Mouse (Mus musculus) ES-E14 (cell line): ENCODE results near the gene Psmb8. TPM values are rescaled to one million over a fixed set of nuclear protein-coding genes. Genes with fewer than 3 reads are reported as not detected.
"Not testable (repeated sequence)": the region's sequence is repeated elsewhere in the genome, so short reads cannot be mapped to it uniquely, and the experiment has no call there.

Source experiments
- DNase-seq: peaks from one replicate; pipeline ENCODE4 v3.0.0-alpha.2; 2013; ENCODE audit warnings: low read depth, low spot score
- H3K27ac ChIP-seq: 2 replicates; pipeline ENCODE4 v1.5.1; 2012; ENCODE audit warnings: low read depth, mild to moderate bottlenecking, low read length, moderate library complexity, mixed read lengths; ENCODE audit not compliant: poor library complexity, insufficient read depth, severe bottlenecking
- H3K36me3 ChIP-seq: 2 replicates; pipeline ENCODE4 v1.6.1; 2012; ENCODE audit warnings: mild to moderate bottlenecking, low read length, moderate library complexity, mixed read lengths; ENCODE audit not compliant: control insufficient read depth, poor library complexity, insufficient read depth, severe bottlenecking
- H3K4me1 ChIP-seq, 2 experiments: fragments of 150-350 bp in 1 of 2; sonication (generic) in 1 of 2; 2 replicates each; pipeline ENCODE4 v1.6.1; 2012; ENCODE audit warnings: low read length in 2 of 2, mild to moderate bottlenecking in 1 of 2, mixed read lengths in 1 of 2; ENCODE audit not compliant: control insufficient read depth in 2 of 2, insufficient read depth in 2 of 2, poor library complexity in 1 of 2
- H3K4me3 ChIP-seq, 2 experiments: fragments of 150-350 bp in 1 of 2; sonication (generic) in 1 of 2; 2 replicates each; pipeline ENCODE4 v1.5.1; 2012; ENCODE audit warnings: low read length in 2 of 2, low read depth in 1 of 2, mild to moderate bottlenecking in 1 of 2, mixed read lengths in 1 of 2; ENCODE audit not compliant: insufficient read depth in 1 of 2, poor library complexity in 1 of 2, severe bottlenecking in 1 of 2
- H3K9ac ChIP-seq: 2 replicates; pipeline ENCODE4 v1.6.1; 2012; ENCODE audit warnings: low read depth, mild to moderate bottlenecking, low read length, mixed read lengths; ENCODE audit not compliant: poor library complexity, insufficient read depth, severe bottlenecking
- H3K9me3 ChIP-seq: fragments of 150-350 bp; sonication (generic); 2 replicates; pipeline ENCODE4 v1.6.1; 2012; ENCODE audit warnings: low read depth, mild to moderate bottlenecking, low read length; ENCODE audit not compliant: control insufficient read depth, insufficient read depth
- CHD2 ChIP-seq: IDR thresholded peaks from 2 replicates; pipeline ENCODE4 v1.6.1; 2014; ENCODE audit warnings: mild to moderate bottlenecking, low read depth, low read length, inconsistent platforms
- HCFC1 ChIP-seq: IDR thresholded peaks from 2 replicates; pipeline ENCODE4 v1.6.1; 2012; ENCODE audit warnings: low read length, inconsistent platforms, borderline replicate concordance; ENCODE audit not compliant: insufficient read depth
- MAFK ChIP-seq: IDR thresholded peaks from 2 replicates; pipeline ENCODE4 v1.6.1; 2014; ENCODE audit warnings: mild to moderate bottlenecking, low read depth, low read length, inconsistent platforms; ENCODE audit not compliant: insufficient read depth
- ZC3H11A ChIP-seq: IDR thresholded peaks from 2 replicates; pipeline ENCODE4 v1.6.1; 2012; ENCODE audit warnings: low read depth, mild to moderate bottlenecking, inconsistent platforms, low read length, borderline replicate concordance
- ZNF384 ChIP-seq: IDR thresholded peaks from 2 replicates; pipeline ENCODE4 v1.6.1; 2012; ENCODE audit warnings: low read depth, low read length, inconsistent platforms
- in situ Hi-C, 2 experiments: fragments of 600-800 bp; cut with MboI; formaldehyde crosslinking; loops; one replicate each; pipeline ENCODE4 v1.15.1; 2025; ENCODE audit warnings: low sequenced_read_pairs in 2 of 2, inconsistent platforms in 1 of 2; ENCODE audit not compliant: unreplicated experiment in 2 of 2
- total RNA-seq: library from RNA; depleted of rRNA; stranded (reverse); fragments of 300-350 nt; gene quantifications from 2 replicates; pipeline ENCODE4 v1.2.3, GENCODE M21; 2012

Psmb8 gene
- total RNA-seq, 1 experiment, result 7.4 TPM

- DNase-seq, result no peak
- Histone ChIP-seq H3K27ac (no peak overlapping the region), H3K4me1 (no peaks in the 10 kb centered on the region), H3K9ac (no peak overlapping the region), H3K36me3 (no peaks in the 10 kb centered on the region; the same call in none of the 2 replicates), H3K4me3 (no peak overlapping the region), H3K9me3 (peaks cover 4% of the 10 kb centered on the region; the same call in 1 of the 2 replicates)
- TF ChIP-seq HCFC1 (no peak), CHD2 (no peak)
- in situ Hi-C loops, result no loop called here
Observed at GRCm38 (mm10) chr17:34217216-34217928, 19.9 kb downstream of the Psmb8 start.

- no peak for DNase-seq
- in situ Hi-C loops, result no loop called here
- Histone ChIP-seq H3K4me1 (no peaks in the 10 kb centered on the region), H3K27ac (no peak overlapping the region), H3K9ac (no peak overlapping the region), H3K4me3 (no peak overlapping the region), H3K9me3 (peaks cover 4% of the 10 kb centered on the region; the same call in 1 of the 2 replicates), H3K36me3 (no peaks in the 10 kb centered on the region; the same call in none of the 2 replicates)
- TF ChIP-seq ZNF384 (no peak), HCFC1 (no peak), MAFK (no peak), ZC3H11A (no peak), CHD2 (no peak)
Observed at GRCm38 (mm10) chr17:34217986-34218385, 20.5 kb downstream of the Psmb8 start.

GRCm38 (mm10) chr17:34218675-34219074 lies 21.2 kb downstream of the Psmb8 start:
- Histone ChIP-seq H3K27ac (no peak overlapping the region), H3K9me3 (peaks cover 4% of the 10 kb centered on the region; the same call in 1 of the 2 replicates), H3K4me3 (no peak overlapping the region), H3K4me1 (no peaks in the 10 kb centered on the region), H3K36me3 (no peaks in the 10 kb centered on the region; the same call in none of the 2 replicates), H3K9ac (no peak overlapping the region)
- in situ Hi-C loops, result no loop called here
- TF ChIP-seq ZC3H11A (no peak), ZNF384 (no peak), HCFC1 (no peak), CHD2 (no peak), MAFK (no peak)
- DNase-seq, result no peak

DNA sequence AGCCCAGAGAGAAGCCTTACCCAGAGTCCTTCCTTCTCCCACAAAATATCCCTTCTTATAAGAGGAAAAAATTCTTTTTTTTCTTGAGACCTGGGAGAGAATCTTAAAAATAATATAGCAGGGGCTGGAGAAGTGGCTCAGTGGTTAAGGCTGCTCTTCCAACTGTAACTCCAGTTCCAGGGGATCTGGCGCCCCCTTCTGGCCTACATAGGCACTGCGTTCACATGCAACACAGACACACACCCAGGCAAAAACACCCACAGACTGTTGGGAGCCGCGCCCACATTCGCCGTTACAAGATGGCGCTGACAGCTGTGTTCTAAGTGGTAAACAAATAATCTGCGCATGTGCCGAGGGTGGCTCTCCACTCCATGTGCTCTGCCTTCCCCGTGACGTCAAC lies 21.6 kb downstream of the Psmb8 start:
- H3K36me3 ChIP-seq, H3K27ac ChIP-seq, in situ Hi-C loops, H3K9ac ChIP-seq, DNase-seq, H3K4me3 ChIP-seq, H3K4me1 ChIP-seq, H3K9me3 ChIP-seq: not testable (repeated sequence)

GRCm38 (mm10) chr17:34219801-34220200 lies 22.3 kb downstream of the Psmb8 start:
- H3K36me3 ChIP-seq, H3K9me3 ChIP-seq, H3K4me1 ChIP-seq, H3K9ac ChIP-seq, H3K4me3 ChIP-seq, H3K27ac ChIP-seq, DNase-seq, in situ Hi-C loops: not testable (repeated sequence)

DNA sequence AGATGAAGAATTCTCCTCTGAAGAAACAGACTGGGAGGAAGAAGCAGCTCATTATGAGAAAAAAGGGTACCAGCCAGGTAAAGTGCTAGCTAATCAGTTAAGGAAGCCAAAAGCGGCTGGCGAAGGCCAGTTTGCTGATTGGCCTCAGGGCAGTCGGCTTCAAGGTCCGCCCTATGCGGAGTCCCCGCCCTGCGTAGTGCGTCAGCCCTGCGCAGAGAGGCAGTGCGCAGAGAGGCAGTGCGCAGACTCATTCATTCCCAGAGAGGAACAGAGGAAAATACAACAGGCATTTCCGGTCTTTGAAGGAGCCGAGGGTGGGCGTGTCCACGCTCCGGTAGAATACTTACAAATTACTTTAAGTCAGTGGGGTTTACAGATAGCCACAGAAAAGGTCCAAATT lies 22.9 kb downstream of the Psmb8 start:
- H3K4me3 ChIP-seq, H3K36me3 ChIP-seq, H3K9ac ChIP-seq, DNase-seq, H3K27ac ChIP-seq, H3K4me1 ChIP-seq, in situ Hi-C loops: not testable (repeated sequence)
- peaks cover 12% of the 10 kb centered on the region; the same call in 1 of the 2 replicates for H3K9me3 ChIP-seq
